Mouse (Mus musculus) liver, embryonic 11.5 days (tissue): Measurements from ENCODE around the gene Ccdc97. TPM values are rescaled to one million over a fixed set of nuclear protein-coding genes. Genes with fewer than 3 reads are reported as not detected.

ENCODE experiments used
- ATAC-seq: fragments of 200-750 bp; cut with Nextera tagmentation; replicated peaks from 2 replicates; pipeline ENCODE4 v1.8.0; 2017; ENCODE audit warnings: moderate number of reproducible peaks, mild to moderate bottlenecking, moderate TSS enrichment, moderate library complexity; ENCODE audit not compliant: low FRiP score
- DNase-seq: peaks from one replicate; pipeline ENCODE4 v3.0.0-alpha.2; 2017; ENCODE audit warnings: low spot score
- H3K27ac ChIP-seq: fragments of 300-500 bp; sonication (generic); 2 replicates; pipeline ENCODE4 v1.5.1; 2014; ENCODE audit warnings: mild to moderate bottlenecking, low read depth, low read length, control low read depth
- H3K27me3 ChIP-seq: fragments of 300-500 bp; sonication (generic); replicated peaks from 2 replicates; pipeline ENCODE4 v1.6.1; 2014; ENCODE audit warnings: low read length, mixed read lengths; ENCODE audit not compliant: control insufficient read depth, insufficient read depth
- H3K36me3 ChIP-seq: fragments of 300-500 bp; sonication (generic); 2 replicates; pipeline ENCODE4 v1.6.1; 2014; ENCODE audit warnings: mild to moderate bottlenecking, low read length, moderate library complexity, mixed read lengths; ENCODE audit not compliant: control insufficient read depth, insufficient read depth
- H3K4me1 ChIP-seq: fragments of 300-500 bp; sonication (generic); replicated peaks from 2 replicates; pipeline ENCODE4 v1.6.1; 2014; ENCODE audit warnings: low read length, mixed read lengths; ENCODE audit not compliant: control insufficient read depth, insufficient read depth
- H3K4me2 ChIP-seq: fragments of 300-500 bp; sonication (generic); 2 replicates; pipeline ENCODE4 v1.6.1; 2014; ENCODE audit warnings: mild to moderate bottlenecking, control low read depth, moderate library complexity
- H3K4me3 ChIP-seq: fragments of 300-500 bp; sonication (generic); 2 replicates; pipeline ENCODE4 v1.5.1; 2014; ENCODE audit warnings: low read depth, low read length, control low read depth
- H3K9ac ChIP-seq: fragments of 300-500 bp; sonication (generic); 2 replicates; pipeline ENCODE4 v1.6.1; 2014; ENCODE audit warnings: low read depth, low read length, control low read depth
- H3K9me3 ChIP-seq: fragments of 300-500 bp; sonication (generic); 2 replicates; pipeline ENCODE4 v1.6.1; 2016; ENCODE audit warnings: low read length, inconsistent platforms, mixed read lengths; ENCODE audit not compliant: control insufficient read depth
- WGBS: fragments of 180-500 bp; shearing (Covaris S2); extraction: QIAGEN DNeasy Blood & Tissue Kit; methylation state at CpG from one replicate; pipeline ENCODE4 v1.1.7; 2014; 5-methylcytosine and 5-hydroxymethylcytosine counted together
- polyA plus RNA-seq: library from polyadenylated mRNA; unstranded; fragments of >200 nt; fragmentation: Nextera tagmentation; extraction: Ambion mirVana; gene quantifications from 2 replicates; pipeline ENCODE4 v1.2.1, GENCODE M21; 2014

Gene Ccdc97
- polyA plus RNA-seq, 1 experiment from 2014 or later, result 33.9 TPM

- DNase-seq (no peak), ATAC-seq (peak; percentile 12)
- H3K9ac ChIP-seq, result no peak overlapping the region
- no peaks in the 10 kb centered on the region for H3K27me3 ChIP-seq
- H3K4me3 ChIP-seq, result no peak overlapping the region
- H3K4me1 ChIP-seq, result peaks cover 68% of the 10 kb centered on the region
- no peaks in the 10 kb centered on the region for H3K9me3 ChIP-seq
- peak overlapping the region; percentile 57; the same call in 1 of the 2 replicates for H3K27ac ChIP-seq
- 57% methylated on average over 15 of the region's 15 CpGs for WGBS
- H3K4me2 ChIP-seq, result no peak overlapping the region
- peaks cover 9% of the 10 kb centered on the region for H3K36me3 ChIP-seq
These were observed 11.2 kb downstream of the Ccdc97 start for GRCm38 (mm10) chr7:25707581-25708292.

DNA sequence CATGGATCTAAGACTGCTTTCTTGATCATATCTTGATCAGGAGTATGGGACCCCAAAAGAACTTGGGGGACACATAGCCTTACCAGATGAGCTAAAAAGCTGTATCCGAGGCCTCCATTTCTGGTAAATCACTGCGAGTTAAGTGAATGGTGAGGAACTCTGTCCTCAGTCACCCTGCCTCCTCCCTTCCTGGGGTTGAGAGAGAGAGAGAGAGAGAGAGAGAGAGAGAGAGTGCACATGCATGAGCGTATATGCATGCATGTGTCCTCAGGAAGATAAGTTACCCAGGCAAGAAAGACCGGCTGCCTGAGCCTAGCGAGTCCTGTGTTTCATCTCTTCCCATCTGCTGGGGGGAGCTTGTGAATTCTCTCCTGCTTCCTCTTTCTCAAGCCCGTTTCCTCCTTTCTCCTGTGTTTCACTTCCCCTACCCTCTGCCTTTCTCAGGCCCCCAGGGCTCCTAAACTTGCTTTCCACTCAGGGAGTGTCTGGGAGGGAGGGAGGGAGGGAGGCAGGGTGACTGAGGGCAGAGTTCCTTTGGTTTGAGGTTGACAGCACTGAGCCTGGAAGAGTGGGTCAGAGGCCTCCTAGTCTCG, 12.2 kb downstream of the Ccdc97 start:
- no peak overlapping the region for H3K4me3 ChIP-seq
- no peak overlapping the region for H3K9ac ChIP-seq
- peak overlapping the region; percentile 46 for H3K27ac ChIP-seq
- no peak overlapping the region for H3K4me2 ChIP-seq
- H3K9me3 ChIP-seq, result peaks cover under 1% of the 10 kb centered on the region; the same call in 1 of the 2 replicates
- no peak for DNase-seq
- no peaks in the 10 kb centered on the region for H3K27me3 ChIP-seq
- peaks cover 11% of the 10 kb centered on the region for H3K36me3 ChIP-seq
- ATAC-seq, result no peak
- peaks cover 58% of the 10 kb centered on the region for H3K4me1 ChIP-seq
- 45% methylated on average over 7 of the region's 7 CpGs for WGBS

GRCm38 (mm10) chr7:25705801-25706251, 13.1 kb downstream of the Ccdc97 start:
- H3K4me1 ChIP-seq, result peaks cover 51% of the 10 kb centered on the region
- peak overlapping the region; percentile 46; the same call in 1 of the 2 replicates for H3K27ac ChIP-seq
- no peak for DNase-seq
- H3K4me3 ChIP-seq, result no peak overlapping the region
- peaks cover 7% of the 10 kb centered on the region; the same call in 1 of the 2 replicates for H3K9me3 ChIP-seq
- peaks cover 20% of the 10 kb centered on the region for H3K36me3 ChIP-seq
- H3K4me2 ChIP-seq, result no peak overlapping the region
- WGBS, result 69% methylated on average over 6 of the region's 6 CpGs
- H3K9ac ChIP-seq, result no peak overlapping the region
- H3K27me3 ChIP-seq, result no peaks in the 10 kb centered on the region
- ATAC-seq, result no peak

DNA sequence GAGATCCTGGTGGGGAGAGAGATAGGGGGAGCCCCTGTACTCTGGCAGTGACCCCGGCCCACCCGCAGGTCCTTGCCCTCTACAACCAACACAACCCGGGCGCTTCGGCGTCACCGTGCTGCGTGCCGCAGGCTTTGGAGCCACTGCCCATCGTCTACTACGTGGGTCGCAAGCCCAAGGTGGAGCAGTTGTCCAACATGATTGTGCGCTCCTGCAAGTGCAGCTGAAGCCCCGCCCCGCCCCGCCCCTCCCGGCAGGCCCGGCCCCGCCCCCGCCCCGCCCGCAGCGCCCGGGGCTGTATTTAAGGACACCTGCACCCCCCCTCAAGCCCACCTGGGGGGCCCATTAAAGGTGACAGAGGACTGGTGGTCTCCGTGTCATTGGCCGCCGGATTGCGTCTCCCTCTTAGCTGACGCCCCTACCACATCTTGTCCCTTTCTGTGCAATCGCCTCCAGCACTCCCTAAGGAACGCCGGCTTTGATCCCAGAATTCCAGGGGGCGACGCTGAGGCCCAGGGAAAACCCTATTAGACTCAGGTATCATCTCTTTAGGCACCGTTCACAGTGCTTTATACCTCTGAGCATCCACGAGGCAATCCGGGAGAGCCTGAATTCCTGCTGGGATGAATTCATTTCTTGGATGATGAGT, 14.0 kb downstream of the Ccdc97 start:
- no peak overlapping the region for H3K9ac ChIP-seq
- peaks cover 7% of the 10 kb centered on the region; the same call in 1 of the 2 replicates for H3K9me3 ChIP-seq
- DNase-seq (no peak), ATAC-seq (0 out of 2 replicates have a peak, but pooled peaks have one; percentile 32)
- WGBS, result 27% methylated on average over 36 of the region's 37 CpGs
- H3K4me2 ChIP-seq, result peak overlapping the region; percentile 52
- peaks cover 27% of the 10 kb centered on the region for H3K36me3 ChIP-seq
- no peaks in the 10 kb centered on the region for H3K27me3 ChIP-seq
- 0 out of 2 replicates have a peak overlapping the region, but pooled peaks have one; percentile 40 for H3K27ac ChIP-seq
- peaks cover 44% of the 10 kb centered on the region for H3K4me1 ChIP-seq
- peak overlapping the region; percentile 24; the same call in 1 of the 2 replicates for H3K4me3 ChIP-seq

GRCm38 (mm10) chr7:25703793-25704494, 14.9 kb downstream of the Ccdc97 start:
- 47% methylated on average over 10 of the region's 10 CpGs for WGBS
- H3K9ac ChIP-seq, result no peak overlapping the region
- peak; percentile 48 for ATAC-seq

GRCm38 (mm10) chr7:25702350-25702749, 16.5 kb downstream of the Ccdc97 start:
- no peak overlapping the region for H3K27ac ChIP-seq
- WGBS, result 89% methylated on average over 2 of the region's 2 CpGs
- DNase-seq, result no peak
- peaks cover 33% of the 10 kb centered on the region for H3K4me1 ChIP-seq
- no peaks in the 10 kb centered on the region for H3K27me3 ChIP-seq
- no peak overlapping the region for H3K4me3 ChIP-seq
- no peak overlapping the region for H3K4me2 ChIP-seq
- no peak overlapping the region for H3K9ac ChIP-seq
- H3K36me3 ChIP-seq, result peaks cover 40% of the 10 kb centered on the region
- peaks cover 7% of the 10 kb centered on the region; the same call in 1 of the 2 replicates for H3K9me3 ChIP-seq
- no peak for ATAC-seq

More at GRCm38 (mm10) chr7:25703793-25704494, 14.9 kb downstream of the Ccdc97 start:
- H3K4me2 ChIP-seq, result peak overlapping the region; percentile 52
- DNase-seq, result no peak
- peaks cover 7% of the 10 kb centered on the region; the same call in 1 of the 2 replicates for H3K9me3 ChIP-seq
- H3K36me3 ChIP-seq, result peaks cover 31% of the 10 kb centered on the region
- no peaks in the 10 kb centered on the region for H3K27me3 ChIP-seq
- no peak overlapping the region for H3K4me3 ChIP-seq
- H3K27ac ChIP-seq, result peak overlapping the region; percentile 36
- H3K4me1 ChIP-seq, result peaks cover 41% of the 10 kb centered on the region

DNA sequence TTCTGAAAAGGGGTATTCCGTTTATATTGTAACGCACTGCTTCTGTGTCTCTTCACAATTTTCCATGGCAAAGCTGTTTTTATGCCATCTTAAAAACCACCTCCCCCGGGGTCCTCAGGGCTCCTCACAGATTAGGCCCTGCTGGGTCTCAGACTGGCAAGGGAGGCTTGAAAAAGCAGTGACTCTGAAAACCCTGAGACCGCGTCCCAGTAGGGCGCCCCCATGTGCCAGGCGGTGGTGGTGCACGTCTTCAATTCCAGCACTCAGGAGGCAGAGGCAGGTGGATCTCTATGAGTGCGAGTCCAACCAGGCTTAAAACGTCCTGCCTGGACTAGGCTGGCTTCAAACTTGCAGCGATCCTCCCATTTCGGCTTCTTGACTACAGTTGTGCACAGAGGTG, 18.2 kb downstream of the Ccdc97 start:
- H3K27ac ChIP-seq, result no peak overlapping the region
- peaks cover 7% of the 10 kb centered on the region; the same call in 1 of the 2 replicates for H3K9me3 ChIP-seq
- WGBS, result 84% methylated on average over 12 of the region's 12 CpGs
- ATAC-seq, result no peak
- no peaks in the 10 kb centered on the region for H3K27me3 ChIP-seq
- no peak overlapping the region for H3K9ac ChIP-seq
- H3K4me2 ChIP-seq, result no peak overlapping the region
- peaks cover 22% of the 10 kb centered on the region for H3K4me1 ChIP-seq
- no peak for DNase-seq
- no peak overlapping the region for H3K4me3 ChIP-seq
- H3K36me3 ChIP-seq, result peaks cover 48% of the 10 kb centered on the region

DNA sequence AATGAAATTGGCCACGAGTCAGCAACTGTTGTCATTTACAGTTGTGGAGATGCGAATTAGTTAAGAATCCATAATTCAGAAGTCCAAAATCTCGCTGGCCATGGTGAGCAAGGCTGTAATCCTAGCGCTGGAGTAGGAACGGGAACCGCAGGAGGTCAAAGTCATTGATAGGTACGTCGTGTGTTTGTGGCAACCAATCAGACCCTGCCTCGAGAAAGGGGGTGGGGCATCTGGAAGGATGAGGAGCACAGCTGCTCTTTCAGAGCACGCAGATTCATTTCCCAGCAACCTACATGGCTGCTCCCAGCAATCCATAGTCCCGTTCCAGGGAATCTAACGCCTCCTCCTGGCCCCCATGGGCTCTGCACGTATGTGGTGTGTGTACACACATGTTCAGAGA, 19.0 kb downstream of the Ccdc97 start:
- 74% methylated on average over 13 of the region's 13 CpGs for WGBS
- DNase-seq (no peak), ATAC-seq (no peak)
- Histone ChIP-seq H3K4me2 (no peak overlapping the region), H3K9ac (no peak overlapping the region), H3K4me3 (no peak overlapping the region), H3K27me3 (no peaks in the 10 kb centered on the region), H3K27ac (no peak overlapping the region), H3K4me1 (peaks cover 15% of the 10 kb centered on the region), H3K36me3 (peaks cover 51% of the 10 kb centered on the region), H3K9me3 (peaks cover 7% of the 10 kb centered on the region; the same call in 1 of the 2 replicates)
